Mouse (Mus musculus) left cerebral cortex, adult 11 months (tissue): ENCODE data around the gene Mcemp1.

Experiments used
- DNase-seq: peaks from one replicate; pipeline ENCODE4 v3.0.0; 2022; ENCODE audit warnings: low spot score

Gene Mcemp1

GRCm38 (mm10) chr8:3674671-3675070 lies 9.1 kb downstream of the Mcemp1 start:
- DNase-seq: no peak

GRCm38 (mm10) chr8:3676131-3676992 lies 10.8 kb downstream of the Mcemp1 start, which contains the start of gene Trappc5:
Trappc5 (plus strand) TSS chr8:3676299.
- peak; percentile 92 for DNase-seq

- DNase-seq: no peak
These were observed 11.5 kb downstream of the Mcemp1 start for GRCm38 (mm10) chr8:3676993-3677579.

- DNase-seq: no peak
These were observed 13.3 kb downstream of the Mcemp1 start for GRCm38 (mm10) chr8:3678831-3679230.

- no peak for DNase-seq
These were observed 13.7 kb downstream of the Mcemp1 start for GRCm38 (mm10) chr8:3679236-3679635.

GRCm38 (mm10) chr8:3679656-3680055 lies 14.1 kb downstream of the Mcemp1 start:
- DNase-seq: no peak

- DNase-seq: no peak
These were observed 16.9 kb downstream of the Mcemp1 start for GRCm38 (mm10) chr8:3682435-3682834.

GRCm38 (mm10) chr8:3683408-3684176 lies 18.0 kb downstream of the Mcemp1 start:
- no peak for DNase-seq

GRCm38 (mm10) chr8:3684530-3684929 lies 19.0 kb downstream of the Mcemp1 start:
- no peak for DNase-seq

- no peak for DNase-seq
These were observed 19.9 kb downstream of the Mcemp1 start for GRCm38 (mm10) chr8:3685422-3685821.

- DNase-seq: no peak
These were observed 22.0 kb downstream of the Mcemp1 start for GRCm38 (mm10) chr8:3687537-3687936.

GRCm38 (mm10) chr8:3690774-3691173 lies 25.2 kb downstream of the Mcemp1 start:
- no peak for DNase-seq

GRCm38 (mm10) chr8:3694121-3694520 lies 28.6 kb downstream of the Mcemp1 start, which contains the start of gene Fcer2a:
Fcer2a (minus strand) TSS chr8:3694175.
- no peak for DNase-seq

GRCm38 (mm10) chr8:3701491-3701890 lies 35.9 kb downstream of the Mcemp1 start:
- DNase-seq: no peak

- no peak for DNase-seq
These were observed 40.2 kb downstream of the Mcemp1 start for GRCm38 (mm10) chr8:3705711-3706110.

- DNase-seq: no peak
These were observed 42.1 kb downstream of the Mcemp1 start for GRCm38 (mm10) chr8:3707611-3708010.

GRCm38 (mm10) chr8:3710312-3710711 lies 44.8 kb downstream of the Mcemp1 start:
- no peak for DNase-seq

GRCm38 (mm10) chr8:3711646-3712045 lies 46.1 kb downstream of the Mcemp1 start:
- no peak for DNase-seq

GRCm38 (mm10) chr8:3717321-3717954 lies 51.9 kb downstream of the Mcemp1 start:
- no peak for DNase-seq

- peak; percentile 46 for DNase-seq
These were observed 53.0 kb downstream of the Mcemp1 start for GRCm38 (mm10) chr8:3718559-3718958.
